Mouse (Mus musculus): ENCODE results near the gene Zbtb12.

GRCm38 (mm10) chr17:34865981-34866380 lies 13.3 kb upstream of the Zbtb12 start:
- no peak for TF ChIP-seq GATA1 (IDR thresholded peaks at IDR 0.05; ENCODE audit: low read length)
- no peak for TF ChIP-seq TAL1 (IDR thresholded peaks at IDR 0.05; ENCODE audit: low read length)

All from erythroblast, embryonic 14.5 days (primary cell).